Mouse (Mus musculus): ENCODE measurements around the gene Wnt8b.

DNA sequence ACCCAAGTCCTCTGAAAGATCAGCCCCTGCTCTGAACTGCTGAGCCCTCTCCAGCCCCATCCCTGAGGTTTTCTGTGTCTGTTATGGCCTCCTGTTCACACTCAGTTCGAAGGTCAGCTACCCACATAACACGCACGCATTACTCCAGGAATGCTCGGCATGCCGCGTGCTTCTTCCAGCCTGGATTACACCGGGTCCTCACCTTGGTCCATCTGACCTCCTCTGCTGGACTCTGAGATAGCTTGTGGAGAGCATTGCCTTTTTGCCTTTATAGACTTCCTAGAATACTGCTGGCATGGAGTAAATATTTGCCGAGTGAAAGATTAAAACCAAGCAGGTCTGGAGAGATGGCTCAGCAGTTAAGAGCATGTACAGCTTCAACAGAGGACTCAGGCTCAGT, 37.9 kb upstream of the Wnt8b start:
- TF ChIP-seq CTCF (IDR thresholded peaks at IDR 0.05; ENCODE audit: low read depth) (no peak), EP300 (IDR thresholded peaks at IDR 0.05; ENCODE audit: low read depth) (no peak)
